Mouse (Mus musculus): Measurements from ENCODE around the gene Ccdc92b. TPM values are rescaled to one million over a fixed set of nuclear protein-coding genes. Genes with fewer than 3 reads are reported as not detected.

Gene Ccdc92b
- polyA plus RNA-seq, 1 experiment from 2014 or later, result 0.38 TPM

- ATAC-seq (ENCODE audit: insufficient read depth), result no peak
- Histone ChIP-seq H3K4me3 (ENCODE audit: low read depth, low read length) (no peak overlapping the region), H3K9me3 (ENCODE audit: low read depth, low read length) (no peaks in the 10 kb centered on the region), H3K36me3 (ENCODE audit: insufficient read depth) (peaks cover 66% of the 10 kb centered on the region), H3K27me3 (ENCODE audit: insufficient read depth, low read length) (no peaks in the 10 kb centered on the region), H3K4me1 (ENCODE audit: insufficient read depth) (no peaks in the 10 kb centered on the region), H3K27ac (ENCODE audit: low read depth) (no peak overlapping the region), H3K4me2 (no peak overlapping the region), H3K9ac (no peak overlapping the region)
- WGBS, result 88% methylated on average over 5 of the region's 5 CpGs
- TF ChIP-seq CTCF (IDR thresholded peaks at IDR 0.05; ENCODE audit: low read depth), result no peak
- DNase-seq, result no peak
Observed at GRCm38 (mm10) chr11:74671839-74672238, 52.4 kb downstream of the Ccdc92b start.

GRCm38 (mm10) chr11:74672901-74673513 is 53.6 kb downstream of the Ccdc92b start:
- H3K9me3 ChIP-seq (ENCODE audit: low read depth, low read length), result no peaks in the 10 kb centered on the region
- no peak; the same call in 1 of the 2 replicates for ATAC-seq (ENCODE audit: insufficient read depth)
- H3K4me2 ChIP-seq, result no peak overlapping the region
- H3K27me3 ChIP-seq (ENCODE audit: insufficient read depth, low read length), result no peaks in the 10 kb centered on the region
- no peak overlapping the region for H3K9ac ChIP-seq
- WGBS, result 76% methylated on average over 6 of the region's 6 CpGs
- H3K36me3 ChIP-seq (ENCODE audit: insufficient read depth), result peaks cover 65% of the 10 kb centered on the region
- no peak for DNase-seq
- H3K4me1 ChIP-seq (ENCODE audit: insufficient read depth), result no peaks in the 10 kb centered on the region
- H3K4me3 ChIP-seq (ENCODE audit: low read depth, low read length), result no peak overlapping the region
- TF ChIP-seq CTCF (IDR thresholded peaks at IDR 0.05; ENCODE audit: low read depth), result no peak
- H3K27ac ChIP-seq (ENCODE audit: low read depth), result no peak overlapping the region

- H3K9ac ChIP-seq, result no peak overlapping the region
- H3K4me1 ChIP-seq (ENCODE audit: insufficient read depth), result no peaks in the 10 kb centered on the region
- no peak overlapping the region for H3K4me3 ChIP-seq (ENCODE audit: low read depth, low read length)
- H3K36me3 ChIP-seq (ENCODE audit: insufficient read depth), result peaks cover 67% of the 10 kb centered on the region
- no peak for TF ChIP-seq CTCF (IDR thresholded peaks at IDR 0.05; ENCODE audit: low read depth)
- no peak overlapping the region for H3K4me2 ChIP-seq
- H3K9me3 ChIP-seq (ENCODE audit: low read depth, low read length), result no peaks in the 10 kb centered on the region
- DNase-seq (no peak), ATAC-seq (ENCODE audit: insufficient read depth) (no peak)
- no peak overlapping the region for H3K27ac ChIP-seq (ENCODE audit: low read depth)
- H3K27me3 ChIP-seq (ENCODE audit: insufficient read depth, low read length), result no peaks in the 10 kb centered on the region
- WGBS, result 83% methylated on average over 1 of the region's 1 CpGs
Observed at GRCm38 (mm10) chr11:74673561-74673960, 54.2 kb downstream of the Ccdc92b start.

GRCm38 (mm10) chr11:74674713-74675112 is 55.3 kb downstream of the Ccdc92b start:
- Histone ChIP-seq H3K9me3 (ENCODE audit: low read depth, low read length) (no peaks in the 10 kb centered on the region), H3K9ac (no peak overlapping the region), H3K4me3 (ENCODE audit: low read depth, low read length) (no peak overlapping the region), H3K4me2 (no peak overlapping the region), H3K27me3 (ENCODE audit: insufficient read depth, low read length) (no peaks in the 10 kb centered on the region), H3K4me1 (ENCODE audit: insufficient read depth) (no peaks in the 10 kb centered on the region), H3K36me3 (ENCODE audit: insufficient read depth) (peaks cover 68% of the 10 kb centered on the region), H3K27ac (ENCODE audit: low read depth) (no peak overlapping the region)
- WGBS, result 90% methylated on average over 8 of the region's 8 CpGs
- DNase-seq (no peak), ATAC-seq (ENCODE audit: insufficient read depth) (no peak)
- no peak for TF ChIP-seq CTCF (IDR thresholded peaks at IDR 0.05; ENCODE audit: low read depth)

- no peak overlapping the region for H3K4me2 ChIP-seq
- H3K9ac ChIP-seq, result no peak overlapping the region
- no peak for ATAC-seq (ENCODE audit: insufficient read depth)
- WGBS, result 78% methylated on average over 4 of the region's 4 CpGs
- no peak overlapping the region for H3K4me3 ChIP-seq (ENCODE audit: low read depth, low read length)
- peaks cover 68% of the 10 kb centered on the region for H3K36me3 ChIP-seq (ENCODE audit: insufficient read depth)
- no peaks in the 10 kb centered on the region for H3K27me3 ChIP-seq (ENCODE audit: insufficient read depth, low read length)
- H3K27ac ChIP-seq (ENCODE audit: low read depth), result no peak overlapping the region
- TF ChIP-seq CTCF (IDR thresholded peaks at IDR 0.05; ENCODE audit: low read depth), result no peak
- H3K4me1 ChIP-seq (ENCODE audit: insufficient read depth), result no peaks in the 10 kb centered on the region
- no peaks in the 10 kb centered on the region for H3K9me3 ChIP-seq (ENCODE audit: low read depth, low read length)
- no peak for DNase-seq
Observed at GRCm38 (mm10) chr11:74675156-74675555, 55.8 kb downstream of the Ccdc92b start.

Other genes starting within 250 kb of the Ccdc92b start
- gene Rap1gap2, start 8.7 kb upstream of the Ccdc92b start, polyA plus RNA-seq (2014; fragmentation: Nextera tagmentation; extraction: Ambion mirVana), result 2.3 and 2.6 TPM in 2 replicates
- 21.5 and 23.8 TPM in 2 replicates for gene Cluh, start 29.9 kb downstream of the Ccdc92b start, polyA plus RNA-seq (2014; fragmentation: Nextera tagmentation; extraction: Ambion mirVana)
- 67.2 and 73.8 TPM in 2 replicates for gene Pafah1b1, start 105.1 kb downstream of the Ccdc92b start, polyA plus RNA-seq (2014; fragmentation: Nextera tagmentation; extraction: Ambion mirVana)
- gene Mettl16, start 151.2 kb downstream of the Ccdc92b start, polyA plus RNA-seq (2014; fragmentation: Nextera tagmentation; extraction: Ambion mirVana), result 39.2 and 39.8 TPM in 2 replicates
- gene Mnt, start 211.3 kb downstream of the Ccdc92b start, polyA plus RNA-seq (2014; fragmentation: Nextera tagmentation; extraction: Ambion mirVana), result 4.3 and 4.4 TPM in 2 replicates

Measured in lung, embryonic 14.5 days (tissue).